Mouse (Mus musculus) lung, postnatal 0 days (tissue): ENCODE results near the gene Rbm28. TPM values are rescaled to one million over a fixed set of nuclear protein-coding genes. Genes with fewer than 3 reads are reported as not detected.
"Not testable (repeated sequence)": the region's sequence is repeated elsewhere in the genome, so short reads cannot be mapped to it uniquely, and the experiment has no call there.

Experiments used
- ATAC-seq: fragments of 200-750 bp; cut with Nextera tagmentation; 2 replicates; pipeline ENCODE4 v1.8.0; 2017; ENCODE audit warnings: moderate library complexity
- DNase-seq: peaks from one replicate; pipeline ENCODE4 v3.0.0-alpha.2; 2016; ENCODE audit warnings: low spot score
- H3K27ac ChIP-seq: fragments of 300-500 bp; sonication (generic); 2 replicates; pipeline ENCODE4 v1.5.1; 2014; ENCODE audit warnings: antibody characterized with exemption, mild to moderate bottlenecking, low read length, mixed read lengths
- H3K27me3 ChIP-seq: fragments of 300-500 bp; sonication (generic); replicated peaks from 2 replicates; pipeline ENCODE4 v1.6.1; 2014; ENCODE audit warnings: low read length, mixed read lengths; ENCODE audit not compliant: insufficient read depth
- H3K36me3 ChIP-seq: fragments of 300-500 bp; sonication (generic); 2 replicates; pipeline ENCODE4 v1.6.1; 2014; ENCODE audit warnings: low read length, mixed read lengths; ENCODE audit not compliant: insufficient read depth
- H3K4me1 ChIP-seq: fragments of 300-500 bp; sonication (generic); 2 replicates; pipeline ENCODE4 v1.6.1; 2014; ENCODE audit warnings: antibody characterized with exemption, low read depth, low read length, mixed read lengths; ENCODE audit not compliant: insufficient read depth
- H3K4me2 ChIP-seq: fragments of 300-500 bp; sonication (generic); replicated peaks from 2 replicates; pipeline ENCODE4 v1.6.1; 2014; ENCODE audit warnings: low read depth, mild to moderate bottlenecking, low read length, moderate library complexity, mixed read lengths
- H3K4me3 ChIP-seq: fragments of 300-500 bp; sonication (generic); 2 replicates; pipeline ENCODE4 v1.5.1; 2014; ENCODE audit warnings: low read depth, low read length
- H3K9ac ChIP-seq: fragments of 300-500 bp; sonication (generic); replicated peaks from 2 replicates; pipeline ENCODE4 v1.6.1; 2014; ENCODE audit warnings: low read depth, mild to moderate bottlenecking
- H3K9me3 ChIP-seq: fragments of 300-500 bp; sonication (generic); 2 replicates; pipeline ENCODE4 v1.6.1; 2016; ENCODE audit warnings: low read length, mixed read lengths
- CTCF ChIP-seq: IDR thresholded peaks from 2 replicates; pipeline ENCODE4 v1.5.1; 2016; ENCODE audit warnings: antibody characterized with exemption, mild to moderate bottlenecking
- EP300 ChIP-seq: IDR thresholded peaks from 2 replicates; pipeline ENCODE4 v1.6.1; 2016; ENCODE audit warnings: antibody characterized with exemption, mild to moderate bottlenecking, control low read depth
- WGBS: fragments of 180-500 bp; shearing (Covaris S2); extraction: QIAGEN DNeasy Blood & Tissue Kit; methylation state at CpG from one replicate; pipeline ENCODE4 v1.1.7; 2014; 5-methylcytosine and 5-hydroxymethylcytosine counted together
- polyA plus RNA-seq: library from polyadenylated mRNA; unstranded; fragments of >200 nt; fragmentation: Nextera tagmentation; extraction: Ambion mirVana; gene quantifications from 2 replicates; pipeline ENCODE4 v1.2.1, GENCODE M21; 2015

Gene Rbm28
- polyA plus RNA-seq, 1 experiment from 2014 or later = 19.1 TPM

DNA sequence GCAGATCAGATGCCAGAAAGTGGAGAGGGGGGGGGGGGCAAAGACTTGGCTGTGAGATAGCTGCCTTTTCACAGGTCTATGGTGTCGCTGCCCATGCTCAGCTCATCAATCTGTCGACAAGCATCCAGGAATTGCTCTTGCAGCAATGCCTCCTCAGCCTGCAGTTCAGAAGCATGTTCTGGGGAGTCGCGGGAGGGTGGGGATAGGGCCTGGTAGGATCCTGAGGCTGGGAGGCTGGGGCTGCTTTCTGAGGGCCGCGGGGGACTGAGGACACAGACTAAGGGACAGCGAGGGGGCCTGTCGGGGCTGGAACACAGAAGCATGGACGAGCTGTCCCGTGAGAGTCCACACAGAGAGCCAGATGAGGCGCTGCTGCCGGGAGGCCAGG, 4.9 kb upstream of the Rbm28 start:
- ATAC-seq (no peak), DNase-seq (no peak)
- TF ChIP-seq EP300 (no peak), CTCF (no peak)
- H3K4me3 ChIP-seq = no peak overlapping the region
- H3K9me3 ChIP-seq = no peaks in the 10 kb centered on the region
- peaks cover 10% of the 10 kb centered on the region for H3K4me1 ChIP-seq
- H3K4me2 ChIP-seq = peak overlapping the region; percentile 85; the same call in 1 of the 2 replicates
- H3K36me3 ChIP-seq = no peaks in the 10 kb centered on the region; the same call in 1 of the 2 replicates
- H3K9ac ChIP-seq = no peak overlapping the region
- peaks cover 38% of the 10 kb centered on the region for H3K27me3 ChIP-seq
- no peak overlapping the region for H3K27ac ChIP-seq
- 12% methylated on average over 12 of the region's 12 CpGs for WGBS

DNA sequence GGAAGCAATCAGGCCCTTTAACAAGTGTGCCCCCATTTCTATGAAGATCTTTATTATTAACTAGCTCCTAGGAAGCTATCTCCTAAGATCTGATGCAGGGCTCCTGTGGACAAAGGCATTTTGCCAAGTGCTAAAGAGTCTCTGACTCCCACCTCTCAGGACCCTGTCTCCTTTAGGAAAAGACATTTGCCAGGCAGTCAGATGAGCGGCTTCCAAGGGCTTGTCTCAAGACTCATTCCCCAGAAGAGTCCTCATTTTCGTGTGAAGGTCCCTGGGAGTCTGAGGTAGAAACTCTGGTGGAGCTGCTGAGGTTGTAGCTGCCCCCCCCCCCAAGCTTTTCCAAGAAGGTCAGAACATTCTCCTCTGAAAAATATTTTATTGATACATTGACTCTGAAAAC, 4.1 kb upstream of the Rbm28 start:
- WGBS = 48% methylated on average over 2 of the region's 2 CpGs
- TF ChIP-seq EP300 (no peak), CTCF (no peak)
- no peak overlapping the region for H3K27ac ChIP-seq
- no peak for ATAC-seq
- no peak for DNase-seq
- H3K36me3 ChIP-seq = no peaks in the 10 kb centered on the region; the same call in 1 of the 2 replicates
- peaks cover 33% of the 10 kb centered on the region for H3K27me3 ChIP-seq
- no peaks in the 10 kb centered on the region for H3K9me3 ChIP-seq
- no peak overlapping the region for H3K4me2 ChIP-seq
- peaks cover 10% of the 10 kb centered on the region for H3K4me1 ChIP-seq
- H3K9ac ChIP-seq = no peak overlapping the region
- no peak overlapping the region for H3K4me3 ChIP-seq

DNA sequence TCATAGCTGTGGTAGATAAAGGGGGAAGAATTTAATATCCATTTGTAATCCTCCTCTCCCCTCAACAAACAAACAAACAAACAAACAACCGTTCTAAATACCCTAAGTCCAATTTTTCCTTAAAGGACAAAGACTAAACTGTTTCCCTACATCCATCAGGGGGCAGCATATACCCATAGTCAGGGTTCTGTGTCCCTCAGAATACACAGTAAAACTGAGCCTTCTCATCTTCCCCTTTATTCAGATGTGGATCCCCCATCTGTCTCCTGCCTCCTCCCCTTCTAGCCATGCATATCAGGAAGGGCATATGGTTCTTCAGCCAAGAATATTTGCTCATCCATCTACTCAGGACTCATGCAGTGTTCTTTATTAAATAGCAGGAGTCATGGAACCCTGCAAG, 1.4 kb upstream of the Rbm28 start:
- Histone ChIP-seq H3K27me3 (peaks cover 23% of the 10 kb centered on the region), H3K4me2 (no peak overlapping the region), H3K4me1 (peaks cover 8% of the 10 kb centered on the region), H3K9ac (no peak overlapping the region), H3K4me3 (no peak overlapping the region), H3K36me3 (no peaks in the 10 kb centered on the region; the same call in 1 of the 2 replicates), H3K9me3 (no peaks in the 10 kb centered on the region), H3K27ac (no peak overlapping the region)
- peak; percentile 78 for DNase-seq
- ATAC-seq = 0 out of 2 replicates have a peak, but pooled peaks have one; percentile 21
- TF ChIP-seq CTCF = peak; percentile 85
- no peak for TF ChIP-seq EP300
- WGBS = 0% methylated on average over 1 of the region's 1 CpGs

DNA sequence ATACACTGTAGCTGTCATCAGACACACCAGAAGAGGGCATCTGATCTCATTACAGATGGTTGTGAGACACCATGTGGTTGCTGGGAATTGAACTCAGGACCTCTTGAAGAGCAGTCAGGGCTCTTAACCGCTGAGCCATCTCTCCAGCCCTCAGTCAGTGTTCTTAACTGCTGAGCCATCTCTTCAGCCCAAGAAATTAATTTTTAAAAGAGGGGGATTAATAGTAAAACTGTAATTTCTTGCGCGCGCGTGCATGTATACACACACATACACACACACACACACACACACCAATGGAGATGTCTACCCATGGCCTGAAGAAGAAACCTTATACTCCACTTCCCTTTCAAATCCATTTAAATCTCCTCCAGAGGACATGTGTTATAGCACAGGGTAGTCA, 3.5 kb downstream of the Rbm28 start:
- not testable (repeated sequence) for H3K4me3 ChIP-seq, DNase-seq, H3K27me3 ChIP-seq, H3K4me2 ChIP-seq, H3K27ac ChIP-seq, H3K9me3 ChIP-seq, ATAC-seq, H3K4me1 ChIP-seq, H3K9ac ChIP-seq
- H3K36me3 ChIP-seq = peaks cover 25% of the 10 kb centered on the region; the same call in 1 of the 2 replicates
- over 99% methylated on average over 5 of the region's 5 CpGs for WGBS

DNA sequence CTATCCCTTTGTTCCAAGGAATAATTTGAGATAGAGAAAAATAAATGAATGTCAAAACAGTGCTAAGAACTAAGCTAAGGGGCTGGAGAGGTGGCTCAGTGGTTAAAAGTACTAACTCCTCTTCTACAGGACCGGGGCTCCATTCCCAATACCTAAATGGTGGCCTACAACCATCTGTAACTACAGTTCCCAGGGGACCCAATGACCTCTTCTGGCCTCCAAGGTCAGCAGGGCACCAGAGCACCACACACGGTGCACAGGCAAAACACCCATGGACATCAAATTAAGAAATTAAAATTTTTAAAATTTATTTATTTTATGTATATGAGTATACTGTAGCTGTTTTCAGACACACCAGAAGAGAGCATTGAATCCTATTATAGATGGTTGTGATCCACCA, 4.0 kb downstream of the Rbm28 start:
- no peaks in the 10 kb centered on the region for H3K27me3 ChIP-seq
- peaks cover 27% of the 10 kb centered on the region; the same call in 1 of the 2 replicates for H3K36me3 ChIP-seq
- H3K4me2 ChIP-seq = no peak overlapping the region
- 90% methylated on average over 2 of the region's 2 CpGs for WGBS
- no peaks in the 10 kb centered on the region for H3K9me3 ChIP-seq
- TF ChIP-seq EP300 = no peak
- TF ChIP-seq CTCF = no peak
- H3K4me1 ChIP-seq = no peaks in the 10 kb centered on the region
- no peak overlapping the region for H3K4me3 ChIP-seq
- DNase-seq (no peak), ATAC-seq (no peak)
- H3K27ac ChIP-seq = no peak overlapping the region
- no peak overlapping the region for H3K9ac ChIP-seq

DNA sequence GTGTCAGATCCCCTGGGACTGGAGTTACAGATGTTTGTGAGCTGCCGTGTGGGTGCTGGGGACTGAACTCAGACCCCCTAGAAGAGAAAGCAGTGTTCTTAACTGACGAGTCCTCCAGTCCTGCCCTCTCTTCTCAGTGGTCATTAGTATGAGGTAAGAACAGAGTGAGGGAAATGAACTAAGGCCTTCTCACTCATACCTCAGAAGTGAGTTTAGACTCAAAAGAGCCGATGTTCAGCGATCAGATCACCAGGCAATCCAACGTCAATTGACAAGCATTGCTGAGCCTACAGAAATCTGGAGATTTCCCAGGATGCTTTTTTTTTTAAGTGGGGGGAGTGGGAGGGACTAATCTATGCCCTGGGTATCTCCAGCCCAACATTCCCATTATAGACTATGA, 8.5 kb downstream of the Rbm28 start:
- TF ChIP-seq CTCF (no peak), EP300 (no peak)

DNA sequence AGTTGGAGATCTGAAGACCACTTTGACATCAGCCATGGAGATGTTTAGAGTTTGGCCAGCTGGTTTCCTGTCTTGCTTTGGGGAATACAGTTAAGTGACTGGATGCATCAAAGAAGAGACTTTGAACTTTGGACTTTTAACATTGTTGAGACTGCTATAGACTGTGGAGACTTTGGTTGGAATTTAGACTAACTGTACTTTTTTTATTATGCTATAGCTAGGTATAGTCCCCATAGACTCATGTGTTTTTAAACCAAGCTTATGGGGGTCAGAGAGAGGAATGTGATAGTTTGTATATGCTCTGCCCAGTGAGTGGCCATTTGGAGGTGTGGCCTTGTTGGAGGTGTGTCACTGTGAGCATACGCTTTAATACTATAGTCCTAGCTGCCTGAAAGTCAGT, 14.8 kb downstream of the Rbm28 start:
- Histone ChIP-seq H3K27ac (no peak overlapping the region), H3K27me3 (no peaks in the 10 kb centered on the region), H3K36me3 (peaks cover 16% of the 10 kb centered on the region), H3K4me3 (no peak overlapping the region), H3K4me1 (no peaks in the 10 kb centered on the region), H3K9me3 (no peaks in the 10 kb centered on the region), H3K9ac (no peak overlapping the region), H3K4me2 (no peak overlapping the region)
- no peak for ATAC-seq
- TF ChIP-seq EP300 = no peak
- no peak for TF ChIP-seq CTCF
- DNase-seq = no peak
- WGBS = 87% methylated on average over 1 of the region's 1 CpGs

More for the DNA sequence above, 8.5 kb downstream of the Rbm28 start:
- DNase-seq (no peak), ATAC-seq (no peak)
- peaks cover 43% of the 10 kb centered on the region for H3K36me3 ChIP-seq
- 91% methylated on average over 5 of the region's 5 CpGs for WGBS
- H3K4me1 ChIP-seq = no peaks in the 10 kb centered on the region
- no peak overlapping the region for H3K27ac ChIP-seq
- no peaks in the 10 kb centered on the region for H3K27me3 ChIP-seq
- no peak overlapping the region for H3K4me3 ChIP-seq
- H3K9me3 ChIP-seq = no peaks in the 10 kb centered on the region
- no peak overlapping the region for H3K4me2 ChIP-seq
- no peak overlapping the region for H3K9ac ChIP-seq
